Mouse (Mus musculus): ENCODE data around the gene BC004004. TPM values are rescaled to one million over a fixed set of nuclear protein-coding genes. Genes with fewer than 3 reads are reported as not detected.

The BC004004 gene
- polyA plus RNA-seq, 1 experiment from 2014 or later: 125 TPM

DNA sequence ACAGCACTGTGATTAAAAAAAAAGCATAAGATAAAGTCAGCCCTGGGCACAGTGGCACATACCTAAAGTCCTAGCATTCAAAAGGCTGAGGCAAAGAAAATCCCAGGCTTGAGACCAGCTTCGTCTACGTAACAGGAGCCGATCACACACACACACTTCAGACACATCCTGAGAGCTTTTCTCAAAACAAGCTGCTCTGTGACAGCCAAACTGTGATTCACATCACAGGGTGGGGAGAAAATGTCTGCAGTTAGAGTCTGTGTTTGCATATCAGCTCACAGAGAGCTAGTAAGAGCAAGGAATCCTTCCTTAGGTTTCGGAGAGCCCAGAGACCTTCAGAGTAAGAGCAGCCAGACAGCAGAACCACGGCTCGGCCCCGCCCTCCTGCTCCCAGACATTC, 32.3 kb downstream of the BC004004 start:
- Histone ChIP-seq H3K9me3 (replicated peaks; ENCODE audit: control insufficient read depth, low read length, poor library complexity, severe bottlenecking) (no peaks in the 10 kb centered on the region), H3K27ac (ENCODE audit: low read length) (no peak overlapping the region), H3K4me1 (ENCODE audit: control insufficient read depth, insufficient read depth, low read length) (no peaks in the 10 kb centered on the region), H3K9ac (ENCODE audit: low read depth, low read length) (no peak overlapping the region), H3K4me3 (ENCODE audit: low read depth, low read length) (no peak overlapping the region), H3K4me2 (ENCODE audit: low read length) (no peak overlapping the region), H3K36me3 (ENCODE audit: control insufficient read depth, insufficient read depth, low read length) (peaks cover 28% of the 10 kb centered on the region), H3K27me3 (ENCODE audit: control insufficient read depth, insufficient read depth, low read depth, low read length) (no peaks in the 10 kb centered on the region)
- WGBS: 92% methylated on average over 7 of the region's 7 CpGs
- ATAC-seq: no peak

DNA sequence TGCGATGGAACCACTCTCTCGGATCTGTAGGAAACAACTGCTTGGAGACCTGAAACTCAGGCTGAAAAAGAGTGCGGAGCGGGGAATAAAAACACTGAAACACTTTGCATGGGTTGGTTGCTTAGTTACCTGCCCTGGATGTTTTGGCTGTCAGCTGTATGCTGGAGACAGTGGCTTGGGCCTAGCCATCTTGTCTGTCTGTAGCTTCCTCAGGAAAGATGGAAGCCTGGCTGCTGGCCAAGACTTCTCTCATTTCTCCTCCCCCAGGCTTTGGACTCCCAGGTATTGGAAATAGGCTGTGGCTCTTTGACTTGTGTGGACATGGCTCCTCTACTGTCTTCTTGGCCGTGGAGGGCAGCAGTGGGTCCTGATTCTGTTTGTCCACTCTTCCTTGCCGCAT, 32.8 kb downstream of the BC004004 start:
- H3K27me3 ChIP-seq (ENCODE audit: control insufficient read depth, insufficient read depth, low read depth, low read length): no peaks in the 10 kb centered on the region
- H3K36me3 ChIP-seq (ENCODE audit: control insufficient read depth, insufficient read depth, low read length): peaks cover 26% of the 10 kb centered on the region
- no peak overlapping the region for H3K4me2 ChIP-seq (ENCODE audit: low read length)
- no peak for ATAC-seq
- no peaks in the 10 kb centered on the region for H3K9me3 ChIP-seq (replicated peaks; ENCODE audit: control insufficient read depth, low read length, poor library complexity, severe bottlenecking)
- H3K9ac ChIP-seq (ENCODE audit: low read depth, low read length): no peak overlapping the region
- 97% methylated on average over 6 of the region's 6 CpGs for WGBS
- no peaks in the 10 kb centered on the region for H3K4me1 ChIP-seq (ENCODE audit: control insufficient read depth, insufficient read depth, low read length)
- H3K27ac ChIP-seq (ENCODE audit: low read length): no peak overlapping the region
- H3K4me3 ChIP-seq (ENCODE audit: low read depth, low read length): no peak overlapping the region

DNA sequence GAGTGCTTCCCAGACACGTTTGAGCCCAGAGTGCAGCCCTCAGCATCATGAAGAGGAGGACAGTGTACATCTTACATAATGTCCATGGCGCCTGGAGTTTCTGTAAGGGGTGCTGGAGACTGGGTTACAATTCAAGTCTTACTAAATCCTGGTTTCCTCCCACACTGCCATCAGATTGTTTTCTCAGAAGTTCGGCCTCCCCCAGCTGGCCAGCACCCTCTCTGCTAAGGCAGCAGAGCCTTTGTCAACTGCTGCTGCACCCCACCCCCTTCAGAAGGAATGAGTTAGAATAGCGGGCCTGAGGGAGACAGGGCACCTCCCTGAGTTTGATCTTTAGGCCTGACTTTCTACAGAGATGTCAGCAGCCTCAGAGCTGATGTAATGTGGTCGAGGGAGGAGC, 33.6 kb downstream of the BC004004 start:
- Histone ChIP-seq H3K4me2 (ENCODE audit: low read length) (no peak overlapping the region), H3K27ac (ENCODE audit: low read length) (no peak overlapping the region), H3K4me3 (ENCODE audit: low read depth, low read length) (no peak overlapping the region), H3K27me3 (ENCODE audit: control insufficient read depth, insufficient read depth, low read depth, low read length) (no peaks in the 10 kb centered on the region), H3K9me3 (replicated peaks; ENCODE audit: control insufficient read depth, low read length, poor library complexity, severe bottlenecking) (no peaks in the 10 kb centered on the region), H3K36me3 (ENCODE audit: control insufficient read depth, insufficient read depth, low read length) (peaks cover 26% of the 10 kb centered on the region), H3K9ac (ENCODE audit: low read depth, low read length) (no peak overlapping the region), H3K4me1 (ENCODE audit: control insufficient read depth, insufficient read depth, low read length) (no peaks in the 10 kb centered on the region)
- ATAC-seq: no peak
- 75% methylated on average over 5 of the region's 5 CpGs for WGBS

DNA sequence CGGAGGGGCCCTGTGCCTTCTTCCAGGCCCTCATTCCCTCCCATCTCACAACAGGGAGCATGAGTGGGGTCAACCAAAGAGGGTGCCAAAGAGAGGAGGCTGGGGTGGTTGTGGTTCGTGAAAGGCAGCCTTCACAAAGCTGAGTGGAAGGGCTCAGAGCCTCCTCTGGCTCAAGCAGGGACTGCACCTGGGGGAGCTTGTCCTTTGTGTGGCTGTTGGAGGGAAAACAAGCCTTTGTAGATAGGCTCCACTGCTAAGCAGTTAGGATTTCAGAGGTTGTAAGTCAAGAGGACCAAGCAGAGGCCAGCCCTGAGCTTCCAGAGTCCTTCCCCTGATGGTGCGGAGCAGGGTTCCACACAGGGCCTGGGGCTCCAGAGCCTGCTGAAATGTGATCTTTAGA, 34.5 kb downstream of the BC004004 start:
- Histone ChIP-seq H3K9me3 (replicated peaks; ENCODE audit: control insufficient read depth, low read length, poor library complexity, severe bottlenecking) (no peaks in the 10 kb centered on the region), H3K36me3 (ENCODE audit: control insufficient read depth, insufficient read depth, low read length) (peaks cover 26% of the 10 kb centered on the region), H3K9ac (ENCODE audit: low read depth, low read length) (no peak overlapping the region), H3K4me2 (ENCODE audit: low read length) (no peak overlapping the region), H3K27ac (ENCODE audit: low read length) (no peak overlapping the region), H3K27me3 (ENCODE audit: control insufficient read depth, insufficient read depth, low read depth, low read length) (no peaks in the 10 kb centered on the region), H3K4me3 (ENCODE audit: low read depth, low read length) (no peak overlapping the region), H3K4me1 (ENCODE audit: control insufficient read depth, insufficient read depth, low read length) (no peaks in the 10 kb centered on the region)
- no peak for ATAC-seq
- 48% methylated on average over 3 of the region's 3 CpGs for WGBS

DNA sequence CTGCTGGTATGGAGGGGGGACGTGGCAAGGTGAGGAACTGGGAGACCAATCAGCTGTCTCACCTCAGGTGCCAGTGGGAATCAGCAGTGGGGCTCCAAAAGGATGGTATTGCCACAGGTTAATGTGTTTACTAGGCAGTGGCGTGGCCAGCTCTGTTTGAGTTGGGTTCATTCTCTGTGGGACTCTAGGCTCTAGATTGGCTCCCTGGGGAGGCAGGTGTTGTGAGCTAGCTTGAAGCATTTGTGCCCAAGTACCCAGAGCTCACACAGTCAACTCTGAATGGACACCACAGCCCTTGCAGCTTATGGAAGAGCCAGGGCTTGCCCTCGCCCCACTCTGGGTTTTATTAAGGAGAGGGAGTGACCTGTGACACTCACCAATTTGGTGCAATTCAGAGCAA, 35.3 kb downstream of the BC004004 start:
- Histone ChIP-seq H3K27me3 (ENCODE audit: control insufficient read depth, insufficient read depth, low read depth, low read length) (no peaks in the 10 kb centered on the region), H3K9ac (ENCODE audit: low read depth, low read length) (no peak overlapping the region), H3K4me3 (ENCODE audit: low read depth, low read length) (no peak overlapping the region), H3K27ac (ENCODE audit: low read length) (no peak overlapping the region), H3K9me3 (replicated peaks; ENCODE audit: control insufficient read depth, low read length, poor library complexity, severe bottlenecking) (no peaks in the 10 kb centered on the region), H3K4me1 (ENCODE audit: control insufficient read depth, insufficient read depth, low read length) (no peaks in the 10 kb centered on the region), H3K4me2 (ENCODE audit: low read length) (no peak overlapping the region), H3K36me3 (ENCODE audit: control insufficient read depth, insufficient read depth, low read length) (peaks cover 20% of the 10 kb centered on the region)
- ATAC-seq: no peak
- WGBS: 76% methylated on average over 3 of the region's 3 CpGs

DNA sequence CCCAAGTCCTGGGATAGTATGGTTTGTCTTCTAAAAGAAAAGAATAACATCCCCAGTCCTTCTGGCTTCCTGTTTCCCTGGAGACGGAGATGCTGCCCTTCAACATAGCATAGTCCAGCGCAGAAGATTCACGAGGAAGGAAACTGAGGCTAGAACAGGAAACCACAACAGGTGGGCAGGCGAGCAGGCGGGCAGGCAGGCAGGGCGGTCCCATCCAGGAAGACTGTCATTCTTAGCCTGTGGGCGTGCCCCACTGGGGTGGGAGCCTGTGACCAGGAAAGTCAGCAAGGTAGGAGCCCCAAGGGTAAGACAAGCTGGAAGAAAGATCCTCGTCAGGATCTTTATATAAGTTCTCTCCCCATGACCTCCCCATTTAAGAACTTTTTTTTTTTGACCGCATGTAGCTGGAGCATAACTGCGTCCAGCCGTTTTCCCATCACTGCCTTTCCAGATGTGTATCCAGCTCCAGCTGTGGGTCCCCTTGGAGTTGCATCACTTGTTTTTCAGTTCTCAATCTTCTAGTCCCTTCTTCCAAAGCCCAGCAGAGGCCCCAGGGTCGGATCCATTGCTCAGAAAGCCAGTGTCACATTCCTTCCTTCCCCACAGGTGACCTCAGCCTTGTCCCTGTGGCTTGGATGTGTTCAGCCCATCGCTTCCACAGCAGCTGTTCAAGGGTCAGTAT, 35.9 kb downstream of the BC004004 start:
- no peak for ATAC-seq
- peaks cover 19% of the 10 kb centered on the region for H3K36me3 ChIP-seq (ENCODE audit: control insufficient read depth, insufficient read depth, low read length)
- H3K4me2 ChIP-seq (ENCODE audit: low read length): no peak overlapping the region
- H3K4me1 ChIP-seq (ENCODE audit: control insufficient read depth, insufficient read depth, low read length): no peaks in the 10 kb centered on the region
- H3K27ac ChIP-seq (ENCODE audit: low read length): no peak overlapping the region
- H3K9me3 ChIP-seq (replicated peaks; ENCODE audit: control insufficient read depth, low read length, poor library complexity, severe bottlenecking): no peaks in the 10 kb centered on the region
- WGBS: 67% methylated on average over 13 of the region's 13 CpGs
- no peaks in the 10 kb centered on the region for H3K27me3 ChIP-seq (ENCODE audit: control insufficient read depth, insufficient read depth, low read depth, low read length)
- no peak overlapping the region for H3K9ac ChIP-seq (ENCODE audit: low read depth, low read length)
- H3K4me3 ChIP-seq (ENCODE audit: low read depth, low read length): no peak overlapping the region

DNA sequence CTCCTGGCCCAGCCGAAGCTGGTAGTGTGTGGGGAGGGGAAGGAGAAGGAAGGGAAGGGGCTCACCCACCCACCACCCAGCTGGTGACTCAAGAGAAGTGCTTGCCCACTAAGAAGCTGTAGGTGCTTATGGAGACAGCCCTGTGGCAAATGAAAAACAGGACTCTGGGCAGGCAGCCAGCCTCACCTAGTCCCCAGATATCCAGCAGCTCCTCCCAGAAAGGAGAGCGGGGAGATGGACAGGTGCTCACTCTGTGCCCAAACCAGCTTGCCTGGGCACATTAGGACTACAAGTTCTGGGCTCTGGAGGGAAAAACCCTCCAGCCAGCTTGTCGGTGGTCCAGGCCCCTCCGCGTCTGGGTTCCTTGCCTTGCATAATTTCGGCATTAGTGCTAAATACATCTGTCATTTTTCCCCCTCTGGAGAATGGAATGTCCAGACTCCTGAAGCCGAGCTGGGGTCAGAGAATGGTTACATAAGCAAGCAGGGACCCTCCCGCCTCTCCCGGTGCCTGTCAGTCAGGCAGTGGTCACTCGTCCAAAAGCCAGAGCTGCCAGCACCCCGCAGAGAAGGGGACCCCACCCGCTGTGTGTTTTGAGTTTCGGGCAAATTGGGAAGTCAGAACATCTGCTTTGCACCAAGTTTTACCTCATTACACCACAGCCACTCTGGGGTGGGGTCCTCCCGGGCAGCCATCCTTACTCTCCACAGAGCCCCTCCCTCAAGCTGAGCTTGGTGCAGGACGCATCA, 36.6 kb downstream of the BC004004 start:
- no peaks in the 10 kb centered on the region for H3K27me3 ChIP-seq (ENCODE audit: control insufficient read depth, insufficient read depth, low read depth, low read length)
- no peak overlapping the region for H3K4me3 ChIP-seq (ENCODE audit: low read depth, low read length)
- WGBS: 37% methylated on average over 15 of the region's 15 CpGs
- H3K9ac ChIP-seq (ENCODE audit: low read depth, low read length): no peak overlapping the region
- peaks cover 13% of the 10 kb centered on the region for H3K36me3 ChIP-seq (ENCODE audit: control insufficient read depth, insufficient read depth, low read length)
- no peaks in the 10 kb centered on the region for H3K9me3 ChIP-seq (replicated peaks; ENCODE audit: control insufficient read depth, low read length, poor library complexity, severe bottlenecking)
- no peaks in the 10 kb centered on the region for H3K4me1 ChIP-seq (ENCODE audit: control insufficient read depth, insufficient read depth, low read length)
- no peak overlapping the region for H3K27ac ChIP-seq (ENCODE audit: low read length)
- H3K4me2 ChIP-seq (ENCODE audit: low read length): no peak overlapping the region
- ATAC-seq: no peak

DNA sequence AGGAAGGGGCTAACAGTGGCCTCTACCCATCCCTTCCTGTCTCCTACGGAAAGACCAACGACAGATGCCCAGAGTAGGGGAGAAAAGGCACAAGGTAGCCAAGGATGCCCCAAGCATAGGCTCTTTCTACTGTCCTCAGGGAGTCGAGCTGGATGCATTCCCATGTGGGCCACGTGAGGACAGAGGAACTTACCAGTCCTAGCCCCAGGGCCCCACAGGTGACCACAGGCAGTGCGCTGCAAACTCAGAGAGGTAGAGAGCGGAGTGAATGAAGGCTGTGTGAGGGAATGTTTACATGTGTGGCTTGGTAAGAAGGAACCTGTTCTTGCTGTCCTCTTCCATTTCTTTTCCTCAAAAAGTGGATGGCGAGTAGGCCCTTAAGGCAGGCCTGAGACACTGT, 37.3 kb downstream of the BC004004 start:
- no peak for ATAC-seq
- Histone ChIP-seq H3K4me3 (ENCODE audit: low read depth, low read length) (no peak overlapping the region), H3K4me2 (ENCODE audit: low read length) (no peak overlapping the region), H3K27ac (ENCODE audit: low read length) (no peak overlapping the region), H3K27me3 (ENCODE audit: control insufficient read depth, insufficient read depth, low read depth, low read length) (no peaks in the 10 kb centered on the region), H3K9me3 (replicated peaks; ENCODE audit: control insufficient read depth, low read length, poor library complexity, severe bottlenecking) (no peaks in the 10 kb centered on the region), H3K9ac (ENCODE audit: low read depth, low read length) (no peak overlapping the region), H3K36me3 (ENCODE audit: control insufficient read depth, insufficient read depth, low read length) (peaks cover 8% of the 10 kb centered on the region), H3K4me1 (ENCODE audit: control insufficient read depth, insufficient read depth, low read length) (no peaks in the 10 kb centered on the region)
- 58% methylated on average over 7 of the region's 7 CpGs for WGBS

DNA sequence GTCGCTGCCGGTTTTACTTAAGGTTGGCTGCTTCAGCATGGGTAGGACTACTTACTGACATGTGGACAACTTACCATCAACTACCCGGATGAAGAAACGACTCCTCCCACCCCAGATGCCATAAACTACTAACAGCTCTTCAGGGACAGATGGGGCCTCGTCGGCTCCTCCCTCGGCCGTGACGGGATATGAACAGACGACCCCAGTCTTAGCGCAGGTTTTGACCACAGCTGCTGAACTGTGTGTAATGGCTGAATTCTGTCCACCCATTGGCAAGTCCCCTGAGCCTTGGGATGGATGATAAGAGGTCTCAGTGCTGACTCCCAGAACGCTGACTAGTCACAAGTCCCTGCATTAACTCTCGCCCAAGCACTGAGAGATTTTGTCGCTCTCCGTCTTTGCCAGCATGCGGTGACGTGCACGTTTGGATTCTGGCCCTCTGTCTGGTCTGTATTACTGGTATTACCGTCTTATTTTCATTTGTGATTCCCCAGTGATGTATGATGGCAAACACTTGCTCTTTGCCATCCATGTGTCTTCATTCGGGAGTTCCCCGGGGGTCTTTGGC, 41.6 kb downstream of the BC004004 start:
- H3K36me3 ChIP-seq (ENCODE audit: control insufficient read depth, insufficient read depth, low read length): no peaks in the 10 kb centered on the region
- no peaks in the 10 kb centered on the region for H3K27me3 ChIP-seq (ENCODE audit: control insufficient read depth, insufficient read depth, low read depth, low read length)
- no peak overlapping the region for H3K4me3 ChIP-seq (ENCODE audit: low read depth, low read length)
- H3K9ac ChIP-seq (ENCODE audit: low read depth, low read length): no peak overlapping the region
- 86% methylated on average over 21 of the region's 21 CpGs for WGBS
- no peak overlapping the region for H3K4me2 ChIP-seq (ENCODE audit: low read length)
- H3K27ac ChIP-seq (ENCODE audit: low read length): no peak overlapping the region
- H3K4me1 ChIP-seq (ENCODE audit: control insufficient read depth, insufficient read depth, low read length): no peaks in the 10 kb centered on the region
- no peaks in the 10 kb centered on the region for H3K9me3 ChIP-seq (replicated peaks; ENCODE audit: control insufficient read depth, low read length, poor library complexity, severe bottlenecking)
- no peak for ATAC-seq
